ENCODE assay signal across 7 mouse cellular contexts in the genomic region with DNA sequence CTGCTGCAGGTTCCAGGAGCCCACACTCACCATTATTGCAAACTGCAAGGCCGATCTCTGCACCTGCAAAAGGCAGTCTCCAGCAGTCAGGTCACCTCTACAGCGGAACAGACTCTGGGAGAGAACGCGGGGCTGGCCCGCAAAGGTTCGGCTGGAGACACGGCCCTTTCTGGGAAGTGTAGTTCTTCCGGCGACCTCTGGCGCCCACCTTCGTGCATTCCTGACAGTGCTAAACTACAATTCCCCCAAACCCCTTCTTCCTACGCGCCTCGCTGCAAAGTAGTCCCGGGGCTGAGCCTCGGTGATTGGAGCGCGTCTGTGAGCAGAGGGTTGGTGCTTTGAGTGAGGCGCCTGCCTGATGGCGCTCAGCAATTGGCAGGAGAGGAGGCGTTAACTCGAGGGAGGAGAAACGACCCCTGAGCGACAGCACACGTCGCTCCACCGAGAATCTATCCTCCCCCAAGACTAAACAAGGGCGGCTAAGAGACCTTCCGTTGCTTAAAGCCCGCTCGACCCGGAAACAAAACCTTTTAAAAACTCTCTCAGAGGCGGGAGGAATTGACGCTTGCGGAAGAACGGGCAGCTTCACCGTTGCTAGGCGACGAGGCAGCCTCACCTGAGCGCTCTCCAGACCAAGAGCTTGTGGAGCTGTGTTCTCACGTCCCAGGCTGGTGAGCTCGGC. TPM values are rescaled to one million over a fixed set of nuclear protein-coding genes. Genes with fewer than 3 reads are reported as not detected.
DNase-seq lines count a peak whose midpoint lies in the region; ATAC-seq lines count a peak whose summit lies in the region.

A gene (plus strand): TSS at position 536 of the 682 bp plus-strand sequence.
A gene (minus strand): TSS at position 668 of the 682 bp plus-strand sequence.

- H3K36me3 ChIP-seq in intestine, embryonic 16.5 days (ENCODE audit: control insufficient read depth, insufficient read depth, low read length), result no peaks in the 10 kb centered on the region
- H3K36me3 ChIP-seq in midbrain, embryonic 11.5 days (ENCODE audit: control insufficient read depth, insufficient read depth, low read length), result no peaks in the 10 kb centered on the region

- H3K9ac ChIP-seq in intestine, embryonic 16.5 days (ENCODE audit: low read depth, low read length), result peak within 1 kb of the TSS; percentile 80
- peak within 1 kb of the TSS; percentile 71 for H3K9ac ChIP-seq in midbrain, embryonic 11.5 days (ENCODE audit: low read length)

- peak; percentile 99 for ATAC-seq in intestine, embryonic 16.5 days
- peak; percentile 99 for ATAC-seq in midbrain, embryonic 11.5 days (ENCODE audit: low FRiP score)

- peak within 1 kb of the TSS; percentile 83 for H3K4me3 ChIP-seq in intestine, embryonic 16.5 days (ENCODE audit: low read length)
- peak within 1 kb of the TSS; percentile 69 for H3K4me3 ChIP-seq in midbrain, embryonic 11.5 days (ENCODE audit: low read depth, low read length)

- no peaks in the 10 kb centered on the region for H3K9me3 ChIP-seq in intestine, embryonic 16.5 days (ENCODE audit: control insufficient read depth, low read length)
- no peaks in the 10 kb centered on the region for H3K9me3 ChIP-seq in midbrain, embryonic 11.5 days (ENCODE audit: control insufficient read depth, low read length)

- DNase-seq in adrenal gland, adult 8-10 months, result peak; percentile 98
- peak; percentile 93 for DNase-seq in embryo, embryonic 9.5 days (ENCODE audit: extremely low spot score)
- DNase-seq in gastrocnemius, postnatal 4 days (ENCODE audit: low spot score in 2 of 2), result peak; percentile 75 to 90
- DNase-seq in left cerebral cortex, postnatal 36 days (ENCODE audit: low spot score in 2 of 2), result peak; percentile 96 to 97
- peak; percentile 98 for DNase-seq in midbrain, embryonic 11.5 days (ENCODE audit: low spot score, missing footprints)
- DNase-seq in skeletal muscle tissue, adult 2 months (ENCODE audit: low read depth, low spot score), result peak; percentile 96

- WGBS in intestine, embryonic 16.5 days, result under 1% methylated on average over 42 of the region's 42 CpGs
- under 1% methylated on average over 42 of the region's 42 CpGs for WGBS in midbrain, embryonic 11.5 days

- peak within 1 kb of the TSS; percentile 87 for H3K27ac ChIP-seq in intestine, embryonic 16.5 days (ENCODE audit: low read length)
- H3K27ac ChIP-seq in midbrain, embryonic 11.5 days (ENCODE audit: low read depth, low read length), result peak within 1 kb of the TSS; percentile 45

- no peaks in the 10 kb centered on the region for H3K27me3 ChIP-seq in intestine, embryonic 16.5 days (replicated peaks; ENCODE audit: control insufficient read depth, insufficient read depth, low read length)
- no peaks in the 10 kb centered on the region for H3K27me3 ChIP-seq in midbrain, embryonic 11.5 days (ENCODE audit: control insufficient read depth, insufficient read depth, low read length)

- peak within 1 kb of the TSS; percentile 67 for H3K4me2 ChIP-seq in intestine, embryonic 16.5 days (ENCODE audit: low read depth, low read length)
- peak within 1 kb of the TSS; percentile 62 for H3K4me2 ChIP-seq in midbrain, embryonic 11.5 days

- H3K4me1 ChIP-seq in intestine, embryonic 16.5 days (ENCODE audit: control insufficient read depth, insufficient read depth, low read length), result peaks cover 19% of the 10 kb centered on the region
- H3K4me1 ChIP-seq in midbrain, embryonic 11.5 days (ENCODE audit: control insufficient read depth, insufficient read depth, low read length), result peaks cover 9% of the 10 kb centered on the region; the same call in 1 of the 2 replicates

- intact Hi-C loops in left cerebral cortex, postnatal 36 days (cut with DNase I), result loop anchor here (5.0 kb wide), 1 partner anchor 430 kb away; a partner anchor contains a TSS

RNA-seq across cellular contexts. Expression of the first gene that starts in this region (rescaled TPM):
- 10 to 100 TPM; 13.1 to 19.6 (median 17.7) TPM for total RNA-seq in adrenal gland, adult 8-10 months (2022)
- 1 to 10 TPM; 5.4 to 7.5 TPM for total RNA-seq in gastrocnemius, postnatal 4 days (2021)
- 4.4 and 5.7 TPM in 2 replicates for polyA plus RNA-seq in intestine, embryonic 16.5 days (2015; fragmentation: Nextera tagmentation; extraction: Ambion mirVana)
- total RNA-seq in left cerebral cortex, postnatal 36 days (2021), result 10 to 100 TPM; 11.1 to 13.8 TPM
- 10.9 and 13.6 TPM in 2 replicates for polyA plus RNA-seq in midbrain, embryonic 11.5 days (2014; fragmentation: Nextera tagmentation; extraction: Ambion mirVana)

RNA-seq across cellular contexts. Expression of the second gene that starts in this region (rescaled TPM):
- 100 to 1,000 TPM; 399 to 717 (median 551) TPM for total RNA-seq in adrenal gland, adult 8-10 months (2022)
- 100 to 1,000 TPM; 397 to 426 TPM for total RNA-seq in gastrocnemius, postnatal 4 days (2021)
- polyA plus RNA-seq in intestine, embryonic 16.5 days (2015; fragmentation: Nextera tagmentation; extraction: Ambion mirVana), result 709 and 759 TPM in 2 replicates
- total RNA-seq in left cerebral cortex, postnatal 36 days (2021), result 100 to 1,000 TPM; 816 to 889 TPM
- 448 and 455 TPM in 2 replicates for polyA plus RNA-seq in midbrain, embryonic 11.5 days (2014; fragmentation: Nextera tagmentation; extraction: Ambion mirVana)

Comparison
In these comparisons a context has a peak if more than half of its experiments do, and no peak if none do; other contexts are left out.
1. Peak in every context shown above with its lines: DNase-seq, ATAC-seq, H3K4me3 ChIP-seq and H3K27ac ChIP-seq.